Mouse (Mus musculus): Measurements from ENCODE around the gene Pmfbp1.

- no peak for TF ChIP-seq CTCF (IDR thresholded peaks at IDR 0.05; ENCODE audit: extremely low read depth, insufficient read depth, insufficient read length, insufficient replicate concordance)
- no peak for TF ChIP-seq POLR2A (IDR thresholded peaks at IDR 0.05; ENCODE audit: low read depth, low read length)
Measured at GRCm38 (mm10) chr8:109584293-109584692, 90.5 kb downstream of the Pmfbp1 start.
